Mouse (Mus musculus) forebrain, postnatal 0 days (tissue): ENCODE results near the gene Gm9913. TPM values are rescaled to one million over a fixed set of nuclear protein-coding genes. Genes with fewer than 3 reads are reported as not detected.

Experiments
- ATAC-seq: fragments of 200-750 bp; cut with Nextera tagmentation; 2 replicates; pipeline ENCODE4 v1.8.0; 2017; ENCODE audit warnings: mild to moderate bottlenecking, moderate library complexity
- DNase-seq: peaks from one replicate; pipeline ENCODE4 v3.0.0-alpha.2; 2015
- H3K27ac ChIP-seq: fragments of 300-500 bp; sonication (generic); 2 replicates; pipeline ENCODE4 v1.5.1; 2014; ENCODE audit warnings: low read depth, mild to moderate bottlenecking, antibody characterized with exemption, low read length, moderate library complexity, mixed read lengths
- H3K27me3 ChIP-seq: fragments of 300-500 bp; sonication (generic); 2 replicates; pipeline ENCODE4 v1.6.1; 2014; ENCODE audit warnings: mild to moderate bottlenecking, low read length, mixed read lengths; ENCODE audit not compliant: insufficient read depth
- H3K36me3 ChIP-seq: fragments of 300-500 bp; sonication (generic); 2 replicates; pipeline ENCODE4 v1.6.1; 2014; ENCODE audit warnings: mild to moderate bottlenecking, moderate library complexity; ENCODE audit not compliant: insufficient read depth
- H3K4me1 ChIP-seq: fragments of 300-500 bp; sonication (generic); 2 replicates; pipeline ENCODE4 v1.6.1; 2014; ENCODE audit warnings: antibody characterized with exemption; ENCODE audit not compliant: insufficient read depth
- H3K4me2 ChIP-seq: fragments of 300-500 bp; sonication (generic); 2 replicates; pipeline ENCODE4 v1.6.1; 2014; ENCODE audit warnings: low read depth, mild to moderate bottlenecking, moderate library complexity
- H3K4me3 ChIP-seq: fragments of 300-500 bp; sonication (generic); 2 replicates; pipeline ENCODE4 v1.5.1; 2014; ENCODE audit warnings: low read depth, low read length, mixed read lengths
- H3K9ac ChIP-seq: fragments of 300-500 bp; sonication (generic); 2 replicates; pipeline ENCODE4 v1.6.1; 2014; ENCODE audit warnings: mild to moderate bottlenecking
- H3K9me3 ChIP-seq: fragments of 300-500 bp; sonication (generic); 2 replicates; pipeline ENCODE4 v1.6.1; 2016; ENCODE audit warnings: low read length
- CTCF ChIP-seq: sonication (generic); IDR thresholded peaks from 2 replicates; pipeline ENCODE4 v1.5.1; 2016; ENCODE audit warnings: antibody characterized with exemption, control low read depth, low read depth
- WGBS: fragments of 180-500 bp; shearing (Covaris S2); extraction: QIAGEN DNeasy Blood & Tissue Kit; methylation state at CpG from one replicate; pipeline ENCODE4 v1.1.7; 2014; 5-methylcytosine and 5-hydroxymethylcytosine counted together
- polyA plus RNA-seq: library from polyadenylated mRNA; unstranded; fragments of >200 nt; fragmentation: Nextera tagmentation; extraction: Ambion mirVana; gene quantifications from 2 replicates; pipeline ENCODE4 v1.2.1, GENCODE M21; 2015
- total RNA-seq: library from RNA; depleted of rRNA; stranded (reverse); fragments of >200 nt; gene quantifications from 2 replicates; pipeline ENCODE4 v1.2.3, GENCODE M21; 2014

Gene Gm9913
- total and polyA plus RNA-seq, 2 experiments from 2014 or later, result 0.05 to 0.23 TPM

GRCm38 (mm10) chr2:125516594-125516993, 11.7 kb downstream of the Gm9913 start:
- no peaks in the 10 kb centered on the region for H3K4me1 ChIP-seq
- ATAC-seq (no peak), DNase-seq (no peak)
- TF ChIP-seq CTCF, result no peak
- H3K4me3 ChIP-seq, result no peak overlapping the region
- WGBS, result 46% methylated on average over 4 of the region's 4 CpGs
- H3K27me3 ChIP-seq, result no peaks in the 10 kb centered on the region
- no peaks in the 10 kb centered on the region for H3K9me3 ChIP-seq
- no peak overlapping the region for H3K4me2 ChIP-seq
- H3K9ac ChIP-seq, result no peak overlapping the region
- H3K27ac ChIP-seq, result no peak overlapping the region
- H3K36me3 ChIP-seq, result no peaks in the 10 kb centered on the region

- Histone ChIP-seq H3K36me3 (no peaks in the 10 kb centered on the region), H3K4me1 (no peaks in the 10 kb centered on the region), H3K27me3 (no peaks in the 10 kb centered on the region), H3K9ac (no peak overlapping the region), H3K9me3 (no peaks in the 10 kb centered on the region), H3K27ac (no peak overlapping the region), H3K4me3 (no peak overlapping the region), H3K4me2 (no peak overlapping the region)
- WGBS, result 90% methylated on average over 2 of the region's 2 CpGs
- no peak for TF ChIP-seq CTCF
- no peak for ATAC-seq
- DNase-seq, result no peak
These were observed 20.6 kb downstream of the Gm9913 start for GRCm38 (mm10) chr2:125525484-125525883.

GRCm38 (mm10) chr2:125526566-125526965, 21.7 kb downstream of the Gm9913 start:
- Histone ChIP-seq H3K4me3 (no peak overlapping the region), H3K27me3 (no peaks in the 10 kb centered on the region), H3K27ac (no peak overlapping the region), H3K4me2 (no peak overlapping the region), H3K36me3 (no peaks in the 10 kb centered on the region), H3K9ac (no peak overlapping the region), H3K9me3 (no peaks in the 10 kb centered on the region), H3K4me1 (no peaks in the 10 kb centered on the region)
- DNase-seq, result no peak
- ATAC-seq, result no peak
- WGBS, result 83% methylated on average over 5 of the region's 5 CpGs
- no peak for TF ChIP-seq CTCF

- Histone ChIP-seq H3K4me1 (no peaks in the 10 kb centered on the region), H3K36me3 (no peaks in the 10 kb centered on the region), H3K27me3 (no peaks in the 10 kb centered on the region), H3K9ac (no peak overlapping the region), H3K9me3 (no peaks in the 10 kb centered on the region), H3K27ac (no peak overlapping the region), H3K4me3 (no peak overlapping the region), H3K4me2 (no peak overlapping the region)
- WGBS, result 84% methylated on average over 6 of the region's 6 CpGs
- no peak for ATAC-seq
- no peak for TF ChIP-seq CTCF
- no peak for DNase-seq
These were observed 25.8 kb downstream of the Gm9913 start for GRCm38 (mm10) chr2:125530665-125531064.

GRCm38 (mm10) chr2:125539640-125540039, 34.8 kb downstream of the Gm9913 start:
- ATAC-seq (no peak), DNase-seq (no peak)
- H3K9ac ChIP-seq, result no peak overlapping the region

GRCm38 (mm10) chr2:125540579-125540978, 35.7 kb downstream of the Gm9913 start:
- no peak overlapping the region for H3K27ac ChIP-seq
- TF ChIP-seq CTCF, result no peak
- no peaks in the 10 kb centered on the region for H3K9me3 ChIP-seq
- ATAC-seq, result no peak
- no peaks in the 10 kb centered on the region for H3K36me3 ChIP-seq
- WGBS, result 90% methylated on average over 7 of the region's 7 CpGs
- no peak overlapping the region for H3K4me3 ChIP-seq
- H3K4me1 ChIP-seq, result no peaks in the 10 kb centered on the region
- no peak overlapping the region for H3K4me2 ChIP-seq
- H3K27me3 ChIP-seq, result no peaks in the 10 kb centered on the region
- H3K9ac ChIP-seq, result no peak overlapping the region
- DNase-seq, result no peak

More at GRCm38 (mm10) chr2:125539640-125540039, 34.8 kb downstream of the Gm9913 start:
- Histone ChIP-seq H3K27me3 (no peaks in the 10 kb centered on the region), H3K36me3 (no peaks in the 10 kb centered on the region), H3K27ac (no peak overlapping the region), H3K4me3 (no peak overlapping the region), H3K4me1 (no peaks in the 10 kb centered on the region), H3K9me3 (no peaks in the 10 kb centered on the region), H3K4me2 (no peak overlapping the region)
- WGBS, result 92% methylated on average over 3 of the region's 3 CpGs
- no peak for TF ChIP-seq CTCF

GRCm38 (mm10) chr2:125541451-125541850, 36.6 kb downstream of the Gm9913 start:
- Histone ChIP-seq H3K36me3 (no peaks in the 10 kb centered on the region), H3K4me1 (no peaks in the 10 kb centered on the region), H3K9ac (no peak overlapping the region), H3K9me3 (no peaks in the 10 kb centered on the region), H3K27me3 (no peaks in the 10 kb centered on the region), H3K4me2 (no peak overlapping the region), H3K4me3 (no peak overlapping the region), H3K27ac (no peak overlapping the region)
- WGBS, result 79% methylated on average over 7 of the region's 7 CpGs
- ATAC-seq (no peak), DNase-seq (no peak)
- TF ChIP-seq CTCF, result no peak

GRCm38 (mm10) chr2:125543646-125544045, 38.8 kb downstream of the Gm9913 start:
- no peaks in the 10 kb centered on the region for H3K9me3 ChIP-seq
- no peaks in the 10 kb centered on the region for H3K36me3 ChIP-seq
- no peak for TF ChIP-seq CTCF
- no peaks in the 10 kb centered on the region for H3K4me1 ChIP-seq
- H3K4me3 ChIP-seq, result no peak overlapping the region
- H3K27ac ChIP-seq, result no peak overlapping the region
- no peak for DNase-seq
- 69% methylated on average over 1 of the region's 1 CpGs for WGBS
- H3K4me2 ChIP-seq, result no peak overlapping the region
- H3K9ac ChIP-seq, result no peak overlapping the region
- no peaks in the 10 kb centered on the region for H3K27me3 ChIP-seq
- no peak for ATAC-seq
